Mouse (Mus musculus): Measurements from ENCODE around the gene Wipf1. TPM values are rescaled to one million over a fixed set of nuclear protein-coding genes. Genes with fewer than 3 reads are reported as not detected.

Wipf1 gene
- polyA plus RNA-seq, 1 experiment from 2014 or later, result 2.4 TPM

GRCm38 (mm10) chr2:73463431-73464194 is 65.9 kb downstream of the Wipf1 start:
- Histone ChIP-seq H3K9ac (replicated peaks) (no peak overlapping the region), H3K36me3 (no peaks in the 10 kb centered on the region), H3K4me1 (0 out of 2 replicates have a peak, but pooled peaks cover 2% of the 10 kb centered on the region), H3K9me3 (replicated peaks) (no peaks in the 10 kb centered on the region), H3K4me3 (replicated peaks) (no peak overlapping the region), H3K4me2 (no peak overlapping the region), H3K27ac (replicated peaks) (no peak overlapping the region), H3K27me3 (replicated peaks) (no peaks in the 10 kb centered on the region)
- ATAC-seq (ENCODE audit: low FRiP score), result no peak
- 79% methylated on average over 7 of the region's 7 CpGs for WGBS

GRCm38 (mm10) chr2:73462757-73463339 is 66.7 kb downstream of the Wipf1 start:
- Histone ChIP-seq H3K9me3 (replicated peaks) (no peaks in the 10 kb centered on the region), H3K36me3 (no peaks in the 10 kb centered on the region), H3K27ac (replicated peaks) (no peak overlapping the region), H3K9ac (replicated peaks) (no peak overlapping the region), H3K4me1 (0 out of 2 replicates have a peak, but pooled peaks cover 2% of the 10 kb centered on the region), H3K4me2 (no peak overlapping the region), H3K27me3 (replicated peaks) (no peaks in the 10 kb centered on the region), H3K4me3 (replicated peaks) (no peak overlapping the region)
- ATAC-seq (ENCODE audit: low FRiP score), result no peak
- WGBS, result 89% methylated on average over 12 of the region's 12 CpGs

GRCm38 (mm10) chr2:73462265-73462664 is 67.3 kb downstream of the Wipf1 start:
- Histone ChIP-seq H3K4me2 (no peak overlapping the region), H3K4me1 (0 out of 2 replicates have a peak, but pooled peaks cover 2% of the 10 kb centered on the region), H3K9me3 (replicated peaks) (no peaks in the 10 kb centered on the region), H3K9ac (replicated peaks) (no peak overlapping the region), H3K4me3 (replicated peaks) (no peak overlapping the region), H3K27ac (replicated peaks) (no peak overlapping the region), H3K27me3 (replicated peaks) (no peaks in the 10 kb centered on the region), H3K36me3 (no peaks in the 10 kb centered on the region)
- no peak for ATAC-seq (ENCODE audit: low FRiP score)
- WGBS, result 90% methylated on average over 2 of the region's 2 CpGs

GRCm38 (mm10) chr2:73460168-73460567 is 69.4 kb downstream of the Wipf1 start:
- ATAC-seq (ENCODE audit: low FRiP score), result no peak
- Histone ChIP-seq H3K4me2 (no peak overlapping the region), H3K9ac (replicated peaks) (no peak overlapping the region), H3K27me3 (replicated peaks) (no peaks in the 10 kb centered on the region), H3K4me3 (replicated peaks) (no peak overlapping the region), H3K36me3 (no peaks in the 10 kb centered on the region), H3K9me3 (replicated peaks) (no peaks in the 10 kb centered on the region), H3K4me1 (0 out of 2 replicates have a peak, but pooled peaks cover 2% of the 10 kb centered on the region), H3K27ac (replicated peaks) (no peak overlapping the region)
- WGBS, result 59% methylated on average over 3 of the region's 3 CpGs

GRCm38 (mm10) chr2:73459607-73460153 is 69.9 kb downstream of the Wipf1 start:
- Histone ChIP-seq H3K4me3 (replicated peaks) (no peak overlapping the region), H3K36me3 (no peaks in the 10 kb centered on the region), H3K4me2 (no peak overlapping the region), H3K4me1 (0 out of 2 replicates have a peak, but pooled peaks cover 2% of the 10 kb centered on the region), H3K27ac (replicated peaks) (no peak overlapping the region), H3K27me3 (replicated peaks) (no peaks in the 10 kb centered on the region), H3K9me3 (replicated peaks) (no peaks in the 10 kb centered on the region), H3K9ac (replicated peaks) (no peak overlapping the region)
- no peak for ATAC-seq (ENCODE audit: low FRiP score)
- WGBS, result 83% methylated on average over 4 of the region's 4 CpGs

GRCm38 (mm10) chr2:73456886-73457285 is 72.6 kb downstream of the Wipf1 start:
- Histone ChIP-seq H3K9me3 (replicated peaks) (no peaks in the 10 kb centered on the region), H3K9ac (replicated peaks) (no peak overlapping the region), H3K4me3 (replicated peaks) (no peak overlapping the region), H3K27ac (replicated peaks) (no peak overlapping the region), H3K4me1 (no peaks in the 10 kb centered on the region), H3K27me3 (replicated peaks) (no peaks in the 10 kb centered on the region), H3K36me3 (no peaks in the 10 kb centered on the region), H3K4me2 (no peak overlapping the region)
- WGBS, result 93% methylated on average over 6 of the region's 6 CpGs
- ATAC-seq (ENCODE audit: low FRiP score), result no peak

- H3K27me3 ChIP-seq (replicated peaks), result no peaks in the 10 kb centered on the region
- no peak overlapping the region for H3K27ac ChIP-seq (replicated peaks)
- H3K36me3 ChIP-seq, result no peaks in the 10 kb centered on the region
- H3K4me2 ChIP-seq, result no peak overlapping the region
- WGBS, result 79% methylated on average over 3 of the region's 3 CpGs
- ATAC-seq (ENCODE audit: low FRiP score), result no peak
- H3K4me3 ChIP-seq (replicated peaks), result no peak overlapping the region
- no peaks in the 10 kb centered on the region for H3K9me3 ChIP-seq (replicated peaks)
- H3K4me1 ChIP-seq, result no peaks in the 10 kb centered on the region
- no peak overlapping the region for H3K9ac ChIP-seq (replicated peaks)
These were observed 73.4 kb downstream of the Wipf1 start for GRCm38 (mm10) chr2:73456154-73456553.

- no peak overlapping the region for H3K27ac ChIP-seq (replicated peaks)
- ATAC-seq (ENCODE audit: low FRiP score), result no peak
- no peak overlapping the region for H3K9ac ChIP-seq (replicated peaks)
- H3K27me3 ChIP-seq (replicated peaks), result no peaks in the 10 kb centered on the region
- H3K4me3 ChIP-seq (replicated peaks), result no peak overlapping the region
- no peaks in the 10 kb centered on the region for H3K36me3 ChIP-seq
- 91% methylated on average over 4 of the region's 4 CpGs for WGBS
- H3K9me3 ChIP-seq (replicated peaks), result no peaks in the 10 kb centered on the region
- H3K4me2 ChIP-seq, result no peak overlapping the region
- peaks cover 4% of the 10 kb centered on the region for H3K4me1 ChIP-seq
These were observed 74.0 kb downstream of the Wipf1 start for GRCm38 (mm10) chr2:73455541-73455940.

- H3K9me3 ChIP-seq (replicated peaks), result no peaks in the 10 kb centered on the region
- H3K36me3 ChIP-seq, result no peaks in the 10 kb centered on the region
- 94% methylated on average over 13 of the region's 13 CpGs for WGBS
- H3K4me2 ChIP-seq, result no peak overlapping the region
- no peak overlapping the region for H3K4me3 ChIP-seq (replicated peaks)
- no peaks in the 10 kb centered on the region for H3K27me3 ChIP-seq (replicated peaks)
- peaks cover 11% of the 10 kb centered on the region for H3K4me1 ChIP-seq
- H3K9ac ChIP-seq (replicated peaks), result no peak overlapping the region
- ATAC-seq (ENCODE audit: low FRiP score), result no peak
- H3K27ac ChIP-seq (replicated peaks), result no peak overlapping the region
These were observed 74.9 kb downstream of the Wipf1 start for GRCm38 (mm10) chr2:73454682-73455081.

- H3K9ac ChIP-seq (replicated peaks), result no peak overlapping the region
- no peak for ATAC-seq (ENCODE audit: low FRiP score)
- 86% methylated on average over 4 of the region's 4 CpGs for WGBS
These were observed 75.3 kb downstream of the Wipf1 start for GRCm38 (mm10) chr2:73454186-73454585.

GRCm38 (mm10) chr2:73453717-73454116 is 75.8 kb downstream of the Wipf1 start:
- Histone ChIP-seq H3K4me3 (replicated peaks) (no peak overlapping the region), H3K27ac (replicated peaks) (no peak overlapping the region), H3K4me1 (peaks cover 13% of the 10 kb centered on the region), H3K36me3 (no peaks in the 10 kb centered on the region), H3K4me2 (no peak overlapping the region), H3K27me3 (replicated peaks) (no peaks in the 10 kb centered on the region), H3K9me3 (replicated peaks) (no peaks in the 10 kb centered on the region), H3K9ac (replicated peaks) (no peak overlapping the region)
- 53% methylated on average over 4 of the region's 4 CpGs for WGBS
- ATAC-seq (ENCODE audit: low FRiP score), result no peak

More at GRCm38 (mm10) chr2:73454186-73454585, 75.3 kb downstream of the Wipf1 start:
- Histone ChIP-seq H3K9me3 (replicated peaks) (no peaks in the 10 kb centered on the region), H3K4me2 (no peak overlapping the region), H3K4me3 (replicated peaks) (no peak overlapping the region), H3K36me3 (no peaks in the 10 kb centered on the region), H3K27me3 (replicated peaks) (no peaks in the 10 kb centered on the region), H3K4me1 (peaks cover 13% of the 10 kb centered on the region), H3K27ac (replicated peaks) (no peak overlapping the region)

- H3K27me3 ChIP-seq (replicated peaks), result no peaks in the 10 kb centered on the region
- no peaks in the 10 kb centered on the region for H3K36me3 ChIP-seq
- 55% methylated on average over 5 of the region's 5 CpGs for WGBS
- no peaks in the 10 kb centered on the region for H3K9me3 ChIP-seq (replicated peaks)
- no peak for ATAC-seq (ENCODE audit: low FRiP score)
- H3K27ac ChIP-seq (replicated peaks), result no peak overlapping the region
- peaks cover 13% of the 10 kb centered on the region for H3K4me1 ChIP-seq
- no peak overlapping the region for H3K4me2 ChIP-seq
- H3K9ac ChIP-seq (replicated peaks), result no peak overlapping the region
- H3K4me3 ChIP-seq (replicated peaks), result no peak overlapping the region
These were observed 76.4 kb downstream of the Wipf1 start for GRCm38 (mm10) chr2:73453085-73453484.

All from neural tube, embryonic 15.5 days (tissue).